In genomic region chr12:82562916-82563315, GRCm38 (mm10) we compare ENCODE assay signal across 20 mouse cellular contexts. TPM values are rescaled to one million over a fixed set of nuclear protein-coding genes. Genes with fewer than 3 reads are reported as not detected.
DNase-seq lines count a peak whose midpoint lies in the region; ATAC-seq and TF ChIP-seq lines count a peak whose summit lies in the region.
"Had no signal": no experiment of that assay in that cellular context is flagged by ENCODE, and none has a peak within 500 bp of the region (broad histone marks: within the 10 kb centered on the region; RNA-seq: fewer than 3 reads in every experiment).

No protein-coding gene starts in this region.

- no peaks in the 10 kb centered on the region for H3K36me3 ChIP-seq in stomach, postnatal 0 days (ENCODE audit: control insufficient read depth, insufficient read depth, low read length)
- H3K36me3 ChIP-seq: embryonic facial prominence, embryonic 12.5 days; heart, embryonic 12.5 days; hindbrain, embryonic 10.5 days; intestine, embryonic 15.5 days had no signal

- H3K9me3 ChIP-seq in stomach, postnatal 0 days (ENCODE audit: control insufficient read depth, low read length): no peaks in the 10 kb centered on the region
- H3K9me3 ChIP-seq: hindbrain, embryonic 10.5 days; intestine, embryonic 15.5 days had no signal

- no peak overlapping the region for H3K27ac ChIP-seq in stomach, postnatal 0 days (replicated peaks)
- no peak overlapping the region for H3K27ac ChIP-seq in cerebellum, adult 2 months (ENCODE audit: insufficient read depth, low read length)
- H3K27ac ChIP-seq: embryonic facial prominence, embryonic 12.5 days; hindbrain, embryonic 10.5 days; hindbrain, embryonic 14.5 days; intestine, embryonic 15.5 days had no signal

- no peak for TF ChIP-seq EP300 in stomach, postnatal 0 days (optimal IDR thresholded peaks at IDR 0.05)

- no peak for TF ChIP-seq CTCF in stomach, postnatal 0 days (IDR thresholded peaks at IDR 0.05; ENCODE audit: low read depth)
- TF ChIP-seq CTCF in cerebellum, adult 2 months (IDR thresholded peaks at IDR 0.05; ENCODE audit: borderline replicate concordance, insufficient read depth, low read depth, low read length): no peak

- no peaks in the 10 kb centered on the region for H3K27me3 ChIP-seq in stomach, postnatal 0 days (ENCODE audit: control insufficient read depth, insufficient read depth, low read length)
- no peaks in the 10 kb centered on the region for H3K27me3 ChIP-seq in cerebellum, adult 2 months (ENCODE audit: control insufficient read depth, insufficient read depth, low read length)
- H3K27me3 ChIP-seq: embryonic facial prominence, embryonic 12.5 days; heart, embryonic 12.5 days; intestine, embryonic 15.5 days had no signal

- H3K4me3 ChIP-seq in stomach, postnatal 0 days (ENCODE audit: low read depth, low read length): no peak overlapping the region
- no peak overlapping the region for H3K4me3 ChIP-seq in cerebellum, adult 2 months (replicated peaks; ENCODE audit: insufficient read depth, low read depth, low read length)
- H3K4me3 ChIP-seq: embryonic facial prominence, embryonic 12.5 days; heart, embryonic 12.5 days; hindbrain, embryonic 10.5 days; intestine, embryonic 15.5 days had no signal

- no peak overlapping the region for H3K4me2 ChIP-seq in stomach, postnatal 0 days (replicated peaks; ENCODE audit: low read depth)
- H3K4me2 ChIP-seq: embryonic facial prominence, embryonic 12.5 days; heart, embryonic 12.5 days; hindbrain, embryonic 14.5 days; intestine, embryonic 15.5 days had no signal

- no peak for TF ChIP-seq POLR2A in cerebellum, adult 2 months (IDR thresholded peaks at IDR 0.05; ENCODE audit: borderline replicate concordance, insufficient read depth, low read length)

- no peaks in the 10 kb centered on the region for H3K4me1 ChIP-seq in stomach, postnatal 0 days (replicated peaks; ENCODE audit: control insufficient read depth, insufficient read depth)
- H3K4me1 ChIP-seq in cerebellum, adult 2 months (ENCODE audit: control insufficient read depth, insufficient read depth, low read length): no peaks in the 10 kb centered on the region
- H3K4me1 ChIP-seq: embryonic facial prominence, embryonic 12.5 days; hindbrain, embryonic 10.5 days; intestine, embryonic 15.5 days had no signal

- ATAC-seq in stomach, postnatal 0 days (ENCODE audit: low FRiP score, low TSS enrichment): no peak
- ATAC-seq: CD4-positive, CD25-positive, alpha-beta regulatory T cell, adult 4 months; forebrain, embryonic 16.5 days; intestine, embryonic 15.5 days had no signal

- no peak overlapping the region for H3K9ac ChIP-seq in stomach, postnatal 0 days (ENCODE audit: low read length)
- H3K9ac ChIP-seq: embryonic facial prominence, embryonic 12.5 days; heart, embryonic 12.5 days; hindbrain, embryonic 14.5 days; intestine, embryonic 15.5 days had no signal

- DNase-seq in embryo, embryonic 10.5 days (ENCODE audit: low spot score): peak; percentile 12
- DNase-seq in embryo, embryonic 10 days (ENCODE audit: low spot score): no peak
- peak; percentile 42 for DNase-seq in ES-CJ7 (ENCODE audit: low read depth, low spot score)
- peak; percentile 83 for DNase-seq in ZHBTc4 (ENCODE audit: low read depth, low spot score)
- peak; percentile 71 for DNase-seq in mesoderm, embryonic 11.5 days (ENCODE audit: low read depth, low spot score)
- DNase-seq in stomach, postnatal 0 days (ENCODE audit: low spot score): no peak
- DNase-seq in cerebellum, adult 2 months: no peak
- DNase-seq: adrenal gland, postnatal 14 days; B cell, adult 2 months; cerebellum, adult 11-12 months; cerebellum, adult 9-11 months; gastrocnemius, postnatal 25 days; kidney, adult 18-20 months had no signal

RNA-seq across cellular contexts. Expression of gene Rgs6, which starts 25.2 kb away (rescaled TPM):
- 1.3 and 1.5 TPM in 2 replicates for polyA plus RNA-seq in stomach, postnatal 0 days (2015; fragmentation: Nextera tagmentation; extraction: Ambion mirVana)
- polyA plus RNA-seq in cerebellum, adult 2 months (2012; rRNA removed): 16.1 and 16.8 TPM in 2 replicates

Comparison
In these comparisons a context has a peak if more than half of its experiments do, and no peak if none do; other contexts are left out.
1. DNase-seq: peak in embryo, embryonic 10.5 days (single experiment), ES-CJ7 (single experiment), ZHBTc4 (single experiment) and mesoderm, embryonic 11.5 days (single experiment); none in embryo, embryonic 10 days (single experiment), stomach, postnatal 0 days (single experiment) and cerebellum, adult 2 months (0 of 2).